Mouse (Mus musculus): ENCODE results near the gene 1700016K19Rik. TPM values are rescaled to one million over a fixed set of nuclear protein-coding genes. Genes with fewer than 3 reads are reported as not detected.

Gene 1700016K19Rik
- total and polyA plus RNA-seq, 3 experiments, result 0.16 TPM; not detected in 2

DNA sequence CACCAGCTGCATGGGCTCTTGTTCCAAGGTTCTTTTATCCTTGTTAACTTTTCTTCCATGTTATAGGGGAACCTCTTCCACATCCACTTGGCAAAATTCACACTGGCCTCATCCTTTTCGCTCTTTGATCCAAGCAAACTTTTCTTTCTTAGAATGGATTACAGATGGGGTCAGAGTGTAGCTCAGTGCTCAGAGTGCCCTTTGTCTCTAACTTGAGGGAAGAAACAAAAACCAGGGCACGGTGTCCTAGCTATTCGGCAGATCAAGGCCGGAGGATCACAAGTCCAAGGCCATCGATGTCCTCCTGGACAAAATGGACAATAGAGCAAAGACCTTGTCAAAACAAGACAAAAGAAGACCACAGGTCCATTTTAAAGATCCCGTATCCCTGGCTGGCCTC is 31.0 kb upstream of the 1700016K19Rik start:
- Histone ChIP-seq H3K36me3 (replicated peaks) (no peaks in the 10 kb centered on the region), H3K4me3 (ENCODE audit: low read depth, low read length) (no peak overlapping the region), H3K27me3 (ENCODE audit: insufficient read depth, low read length) (peaks cover 25% of the 10 kb centered on the region), H3K9me3 (replicated peaks) (no peaks in the 10 kb centered on the region), H3K4me1 (ENCODE audit: insufficient read depth, low read depth, low read length) (no peaks in the 10 kb centered on the region)
- TF ChIP-seq GATA1 (IDR thresholded peaks at IDR 0.05; ENCODE audit: borderline replicate concordance, low read length) (no peak), POLR2AphosphoS5 (IDR thresholded peaks at IDR 0.05; ENCODE audit: insufficient replicate concordance, low read depth, low read length) (no peak), GATA2 (IDR thresholded peaks at IDR 0.05; ENCODE audit: borderline replicate concordance, low read depth, low read length) (no peak), CTCF (IDR thresholded peaks at IDR 0.05; ENCODE audit: low read depth, low read length) (no peak), TAL1 (conservative IDR thresholded peaks at IDR 0.05; ENCODE audit: low read depth, low read length) (no peak)
- no peak for ATAC-seq (ENCODE audit: extremely low read depth, insufficient number of reproducible peaks, low FRiP score, poor library complexity, severe bottlenecking)
- no peak for DNase-seq (ENCODE audit: low spot score)

DNA sequence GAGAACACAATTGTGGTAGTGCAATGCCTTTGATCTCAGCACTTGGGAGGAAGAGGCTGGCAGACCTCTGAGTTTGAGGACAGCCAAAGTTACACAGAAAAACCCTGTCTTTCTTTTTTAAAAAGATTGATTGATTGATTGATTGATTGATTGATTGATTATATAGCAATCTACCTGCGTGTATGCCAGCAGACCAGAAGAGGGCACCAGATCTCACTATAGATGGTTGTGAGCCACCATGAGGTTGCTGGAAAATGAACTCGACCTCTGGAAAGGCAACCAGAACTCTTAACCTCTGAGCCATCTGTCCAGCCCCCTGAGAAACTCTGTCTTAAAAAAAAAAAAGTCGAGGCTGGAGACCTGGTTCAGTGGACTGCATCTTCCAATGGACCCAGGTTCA is 29.1 kb upstream of the 1700016K19Rik start:
- Histone ChIP-seq H3K36me3 (replicated peaks) (no peaks in the 10 kb centered on the region), H3K27me3 (ENCODE audit: insufficient read depth, low read length) (peaks cover 23% of the 10 kb centered on the region), H3K4me3 (ENCODE audit: low read depth, low read length) (no peak overlapping the region), H3K4me1 (ENCODE audit: insufficient read depth, low read depth, low read length) (no peaks in the 10 kb centered on the region), H3K9me3 (replicated peaks) (no peaks in the 10 kb centered on the region; the same call in 1 of the 2 replicates)
- TF ChIP-seq TAL1 (conservative IDR thresholded peaks at IDR 0.05; ENCODE audit: low read depth, low read length) (no peak), CTCF (IDR thresholded peaks at IDR 0.05; ENCODE audit: low read depth, low read length) (no peak), POLR2AphosphoS5 (IDR thresholded peaks at IDR 0.05; ENCODE audit: insufficient replicate concordance, low read depth, low read length) (no peak), GATA2 (IDR thresholded peaks at IDR 0.05; ENCODE audit: borderline replicate concordance, low read depth, low read length) (no peak), GATA1 (IDR thresholded peaks at IDR 0.05; ENCODE audit: borderline replicate concordance, low read length) (no peak)
- ATAC-seq (ENCODE audit: extremely low read depth, insufficient number of reproducible peaks, low FRiP score, poor library complexity, severe bottlenecking), result no peak
- no peak for DNase-seq (ENCODE audit: low spot score)

DNA sequence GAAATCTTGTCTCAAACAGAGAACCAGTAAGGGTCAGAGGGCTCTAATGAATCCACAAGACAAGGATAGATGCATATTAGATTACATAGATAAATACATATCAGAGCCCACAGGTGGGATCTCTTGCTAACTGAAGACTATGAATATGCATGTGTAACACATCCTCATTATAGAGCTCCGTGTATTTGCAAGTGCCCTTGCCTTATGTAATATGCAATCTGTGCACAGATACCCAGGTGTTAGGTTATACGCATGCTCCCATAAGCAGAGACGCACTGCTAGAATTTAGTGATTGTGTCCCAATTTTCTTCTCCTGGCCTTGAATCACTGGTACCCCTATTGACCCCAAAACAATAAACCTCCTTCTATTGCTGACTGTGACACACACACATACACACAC is 27.5 kb upstream of the 1700016K19Rik start:
- Histone ChIP-seq H3K27me3 (ENCODE audit: insufficient read depth, low read length) (peaks cover 20% of the 10 kb centered on the region), H3K9me3 (replicated peaks) (no peaks in the 10 kb centered on the region; the same call in 1 of the 2 replicates), H3K36me3 (replicated peaks) (no peaks in the 10 kb centered on the region), H3K4me3 (ENCODE audit: low read depth, low read length) (no peak overlapping the region), H3K4me1 (ENCODE audit: insufficient read depth, low read depth, low read length) (no peaks in the 10 kb centered on the region)
- ATAC-seq (ENCODE audit: extremely low read depth, insufficient number of reproducible peaks, low FRiP score, poor library complexity, severe bottlenecking), result no peak
- no peak for TF ChIP-seq TAL1 (conservative IDR thresholded peaks at IDR 0.05; ENCODE audit: low read depth, low read length)
- TF ChIP-seq GATA2 (IDR thresholded peaks at IDR 0.05; ENCODE audit: borderline replicate concordance, low read depth, low read length), result no peak
- TF ChIP-seq GATA1 (IDR thresholded peaks at IDR 0.05; ENCODE audit: borderline replicate concordance, low read length), result no peak
- no peak for TF ChIP-seq POLR2AphosphoS5 (IDR thresholded peaks at IDR 0.05; ENCODE audit: insufficient replicate concordance, low read depth, low read length)
- no peak for TF ChIP-seq CTCF (IDR thresholded peaks at IDR 0.05; ENCODE audit: low read depth, low read length)
- DNase-seq (ENCODE audit: low spot score), result no peak

DNA sequence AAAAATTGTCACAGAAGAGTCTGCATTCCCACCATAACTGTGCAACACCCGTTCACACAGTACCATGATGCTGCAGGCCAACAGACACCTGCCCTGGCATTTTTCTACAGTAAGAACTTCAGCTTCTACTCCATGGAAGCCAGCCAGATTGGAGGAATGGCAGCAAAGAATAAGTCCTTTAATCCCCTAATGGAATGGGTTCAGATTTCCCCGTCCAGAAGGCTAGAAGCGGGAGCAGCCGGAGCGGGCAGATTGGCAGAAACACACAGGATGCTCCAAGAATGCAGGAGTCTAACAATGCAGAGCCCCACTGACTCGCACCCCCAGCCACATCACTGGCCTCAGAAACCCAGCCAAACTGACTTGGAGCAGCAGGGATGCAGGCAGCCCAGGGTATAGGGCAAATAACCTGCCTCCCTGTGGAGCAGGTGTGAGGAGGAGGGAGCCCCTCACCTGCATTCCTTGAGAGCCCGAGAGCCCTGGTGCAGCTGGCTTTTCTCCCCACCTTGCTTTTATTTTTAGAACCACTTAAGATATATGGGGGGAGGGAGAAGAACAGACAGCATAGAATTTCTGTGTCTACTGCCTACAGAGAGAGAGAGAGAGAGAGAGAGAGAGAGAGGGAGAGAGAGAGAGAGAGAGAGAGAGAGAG is 26.7 kb upstream of the 1700016K19Rik start:
- Histone ChIP-seq H3K4me1 (ENCODE audit: insufficient read depth, low read depth, low read length) (no peaks in the 10 kb centered on the region), H3K9me3 (replicated peaks) (no peaks in the 10 kb centered on the region; the same call in 1 of the 2 replicates), H3K36me3 (replicated peaks) (no peaks in the 10 kb centered on the region), H3K4me3 (ENCODE audit: low read depth, low read length) (no peak overlapping the region), H3K27me3 (ENCODE audit: insufficient read depth, low read length) (peaks cover 20% of the 10 kb centered on the region)
- ATAC-seq (ENCODE audit: extremely low read depth, insufficient number of reproducible peaks, low FRiP score, poor library complexity, severe bottlenecking) (no peak), DNase-seq (ENCODE audit: low spot score) (no peak)
- no peak for TF ChIP-seq TAL1 (conservative IDR thresholded peaks at IDR 0.05; ENCODE audit: low read depth, low read length)
- no peak for TF ChIP-seq POLR2AphosphoS5 (IDR thresholded peaks at IDR 0.05; ENCODE audit: insufficient replicate concordance, low read depth, low read length)
- TF ChIP-seq GATA1 (IDR thresholded peaks at IDR 0.05; ENCODE audit: borderline replicate concordance, low read length), result no peak
- no peak for TF ChIP-seq CTCF (IDR thresholded peaks at IDR 0.05; ENCODE audit: low read depth, low read length)

DNA sequence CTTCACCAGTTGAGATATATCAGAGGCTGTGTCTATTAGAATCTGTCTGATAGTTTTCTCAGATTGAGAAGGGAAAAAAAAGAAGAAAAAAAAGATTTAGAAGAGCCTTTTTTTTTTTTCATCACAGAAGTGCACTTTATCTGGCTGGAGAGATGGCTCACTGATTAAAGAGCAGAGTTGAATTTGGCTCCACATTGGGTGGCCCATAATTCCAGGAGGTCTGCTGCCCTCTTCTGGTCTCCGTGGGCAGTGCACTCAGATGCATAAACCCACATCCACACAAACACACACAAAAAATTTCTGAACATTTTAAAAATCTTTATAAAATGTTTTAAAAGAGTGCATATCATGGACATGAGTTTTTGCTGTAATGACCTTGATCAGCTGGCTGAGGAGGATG is 25.7 kb upstream of the 1700016K19Rik start:
- DNase-seq (ENCODE audit: low spot score) (no peak), ATAC-seq (ENCODE audit: extremely low read depth, insufficient number of reproducible peaks, low FRiP score, poor library complexity, severe bottlenecking) (no peak)
- Histone ChIP-seq H3K27me3 (ENCODE audit: insufficient read depth, low read length) (peaks cover 23% of the 10 kb centered on the region), H3K4me3 (ENCODE audit: low read depth, low read length) (no peak overlapping the region), H3K36me3 (replicated peaks) (no peaks in the 10 kb centered on the region), H3K4me1 (ENCODE audit: insufficient read depth, low read depth, low read length) (no peaks in the 10 kb centered on the region), H3K9me3 (replicated peaks) (no peaks in the 10 kb centered on the region; the same call in 1 of the 2 replicates)
- no peak for TF ChIP-seq GATA2 (IDR thresholded peaks at IDR 0.05; ENCODE audit: borderline replicate concordance, low read depth, low read length)
- TF ChIP-seq GATA1 (IDR thresholded peaks at IDR 0.05; ENCODE audit: borderline replicate concordance, low read length), result no peak
- no peak for TF ChIP-seq TAL1 (conservative IDR thresholded peaks at IDR 0.05; ENCODE audit: low read depth, low read length)
- TF ChIP-seq POLR2AphosphoS5 (IDR thresholded peaks at IDR 0.05; ENCODE audit: insufficient replicate concordance, low read depth, low read length), result no peak
- TF ChIP-seq CTCF (IDR thresholded peaks at IDR 0.05; ENCODE audit: low read depth, low read length), result peak; percentile 8; the same call in 1 of the 2 replicates

DNA sequence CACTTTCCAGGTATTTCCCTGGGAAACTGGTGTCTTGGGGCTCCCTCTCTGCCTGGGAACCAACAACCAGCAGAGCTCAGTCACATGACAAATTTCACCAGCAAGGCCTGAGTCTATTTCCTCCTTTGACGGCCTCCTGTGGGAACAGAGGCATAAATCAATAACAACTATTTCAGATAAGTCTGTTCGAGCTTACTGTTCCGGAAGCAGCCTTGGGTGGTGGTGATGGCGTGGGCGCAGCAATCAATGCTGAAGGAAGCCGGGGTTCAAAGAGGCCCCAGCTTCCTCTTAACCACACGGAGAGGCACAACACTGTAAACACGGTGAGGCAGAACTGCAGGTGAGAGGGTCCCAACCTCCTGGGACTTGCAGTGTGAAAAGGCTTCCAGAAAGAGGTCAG is 23.0 kb upstream of the 1700016K19Rik start:
- no peak for DNase-seq (ENCODE audit: low spot score)
- Histone ChIP-seq H3K9me3 (replicated peaks) (no peaks in the 10 kb centered on the region; the same call in 1 of the 2 replicates), H3K36me3 (replicated peaks) (no peaks in the 10 kb centered on the region), H3K4me3 (ENCODE audit: low read depth, low read length) (no peak overlapping the region), H3K4me1 (ENCODE audit: insufficient read depth, low read depth, low read length) (no peaks in the 10 kb centered on the region), H3K27me3 (ENCODE audit: insufficient read depth, low read length) (peaks cover 31% of the 10 kb centered on the region)
- no peak for ATAC-seq (ENCODE audit: extremely low read depth, insufficient number of reproducible peaks, low FRiP score, poor library complexity, severe bottlenecking)
- no peak for TF ChIP-seq CTCF (IDR thresholded peaks at IDR 0.05; ENCODE audit: low read depth, low read length)
